Comparison of ENCODE assay signal across 16 mouse cellular contexts in the genomic region with DNA sequence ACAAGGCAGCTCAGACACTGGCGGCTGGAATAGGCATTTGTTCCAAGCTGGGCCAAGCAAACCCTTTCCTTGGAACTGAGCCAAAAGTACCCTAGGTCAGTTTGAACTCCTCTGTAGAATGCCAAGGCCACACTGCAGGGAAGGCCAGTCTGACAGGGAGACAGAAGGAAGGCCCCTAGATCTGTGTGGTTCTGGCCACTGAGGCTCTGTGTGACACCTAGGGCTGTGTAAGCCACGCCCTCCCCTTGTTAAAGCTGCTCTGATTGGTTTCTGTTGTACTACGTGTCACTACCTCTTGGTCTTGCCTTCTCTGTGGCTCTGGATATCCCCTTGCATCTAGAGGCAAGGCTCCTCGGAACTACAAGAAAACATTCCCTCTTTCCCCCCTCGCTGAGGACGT. TPM values are rescaled to one million over a fixed set of nuclear protein-coding genes. Genes with fewer than 3 reads are reported as not detected.
DNase-seq lines count a peak whose midpoint lies in the region; TF ChIP-seq lines count a peak whose summit lies in the region.
"Had no signal": no experiment of that assay in that cellular context is flagged by ENCODE, and none has a peak within 500 bp of the region (broad histone marks: within the 10 kb centered on the region; RNA-seq: fewer than 3 reads in every experiment).

No protein-coding gene starts in this region.

- no peak for TF ChIP-seq CTCF in ES-Bruce4 (IDR thresholded peaks at IDR 0.05; ENCODE audit: low read depth, low read length)

- H3K4me3 ChIP-seq in ES-Bruce4 (ENCODE audit: low read depth, low read length) = peak overlapping the region; percentile 38
- H3K4me3 ChIP-seq in limb, embryonic 10.5 days = no peak overlapping the region
- H3K4me3 ChIP-seq: heart, embryonic 12.5 days; limb, embryonic 15.5 days; midbrain, embryonic 13.5 days had no signal

- no peaks in the 10 kb centered on the region for H3K9me3 ChIP-seq in ES-Bruce4 (replicated peaks; ENCODE audit: control insufficient read depth, insufficient read depth, low read length, poor library complexity, severe bottlenecking)
- H3K9me3 ChIP-seq in limb, embryonic 10.5 days (replicated peaks) = no peaks in the 10 kb centered on the region
- H3K9me3 ChIP-seq: heart, embryonic 12.5 days; limb, embryonic 15.5 days; midbrain, embryonic 13.5 days had no signal

- H3K36me3 ChIP-seq in ES-Bruce4 (ENCODE audit: control insufficient read depth, insufficient read depth, low read length, poor library complexity, severe bottlenecking) = no peaks in the 10 kb centered on the region
- H3K36me3 ChIP-seq in limb, embryonic 10.5 days = no peaks in the 10 kb centered on the region
- H3K36me3 ChIP-seq: heart, embryonic 12.5 days; limb, embryonic 15.5 days; midbrain, embryonic 13.5 days had no signal

- peak; percentile 71 for TF ChIP-seq POLR2A in ES-Bruce4 (IDR thresholded peaks at IDR 0.05; ENCODE audit: insufficient read depth, low read length)

- H3K27me3 ChIP-seq in ES-Bruce4 (ENCODE audit: control insufficient read depth, insufficient read depth, low read length, poor library complexity, severe bottlenecking) = no peaks in the 10 kb centered on the region
- H3K27me3 ChIP-seq in limb, embryonic 10.5 days (ENCODE audit: low read depth, poor library complexity, severe bottlenecking) = no peaks in the 10 kb centered on the region
- H3K27me3 ChIP-seq: heart, embryonic 12.5 days; limb, embryonic 15.5 days; midbrain, embryonic 13.5 days had no signal

- no peak for TF ChIP-seq EP300 in ES-Bruce4 (IDR thresholded peaks at IDR 0.05; ENCODE audit: insufficient read depth, low read depth, low read length)

- peaks cover 7% of the 10 kb centered on the region for H3K4me1 ChIP-seq in ES-Bruce4 (ENCODE audit: control insufficient read depth, insufficient read depth, low read length)
- H3K4me1 ChIP-seq in limb, embryonic 10.5 days = no peaks in the 10 kb centered on the region; the same call in 1 of the 2 replicates
- H3K4me1 ChIP-seq: heart, embryonic 12.5 days; limb, embryonic 15.5 days; midbrain, embryonic 13.5 days had no signal

- DNase-seq in adrenal gland, postnatal 10 days = peak; percentile 37
- DNase-seq in adrenal gland, adult 18-20 months (ENCODE audit: low spot score in 2 of 2) = no peak
- peak; percentile 42 for DNase-seq in lung, postnatal 36 days
- no peak for DNase-seq in lung, postnatal 4 days
- DNase-seq in adrenal gland, postnatal 36 days = peak; percentile 42 to 53
- DNase-seq in limb, embryonic 10.5 days (ENCODE audit: low spot score) = no peak
- no peak for DNase-seq in c-Kit-positive CD71-positive TER-119-positive erythroid progenitor cells, embryonic 14.5 days (ENCODE audit: low spot score)
- DNase-seq: cerebellum, adult 11 months; cerebellum, postnatal 25 days; kidney, adult 2 months; lung, postnatal 14 days; spleen, adult 18-20 months had no signal

- 0 out of 2 replicates have a peak overlapping the region, but pooled peaks have one; percentile 7 for H3K9ac ChIP-seq in ES-Bruce4 (ENCODE audit: low read depth, poor library complexity, severe bottlenecking)
- H3K9ac ChIP-seq: heart, embryonic 12.5 days; limb, embryonic 15.5 days; midbrain, embryonic 13.5 days had no signal

- WGBS in limb, embryonic 10.5 days = 49% methylated on average over 6 of the region's 6 CpGs

- peak overlapping the region; percentile 60; the same call in 1 of the 2 replicates for H3K27ac ChIP-seq in ES-Bruce4 (ENCODE audit: insufficient read depth, low read length)
- H3K27ac ChIP-seq in limb, embryonic 10.5 days = no peak overlapping the region
- H3K27ac ChIP-seq: limb, embryonic 15.5 days; midbrain, embryonic 13.5 days had no signal

RNA-seq across cellular contexts. Expression of a gene that starts 12.3 kb away (rescaled TPM):
- total RNA-seq in adrenal gland, postnatal 10 days (2021) = 10 to 100 TPM; 77.7 to 82.3 TPM
- 100 to 1,000 TPM; 115 to 162 TPM for total RNA-seq in adrenal gland, adult 18-20 months (2021)
- 64.9 and 67.9 TPM in 2 replicates for polyA plus RNA-seq in ES-Bruce4 (2011; ENCODE audit: insufficient read depth, insufficient read length, low read depth, missing spikeins)
- total RNA-seq in adrenal gland, postnatal 36 days (2021) = 100 to 1,000 TPM; 122 to 129 TPM
- polyA plus RNA-seq in limb, embryonic 10.5 days (2016; fragmentation: Nextera tagmentation; extraction: Ambion mirVana) = 7.6 and 8.2 TPM in 2 replicates

Comparison
In these comparisons a context has a peak if more than half of its experiments do, and no peak if none do; other contexts are left out.
1. DNase-seq: peak in adrenal gland, postnatal 10 days (single experiment), lung, postnatal 36 days (single experiment) and adrenal gland, postnatal 36 days (2 of 2); none in adrenal gland, adult 18-20 months (0 of 2), lung, postnatal 4 days (0 of 2), limb, embryonic 10.5 days (single experiment) and c-Kit-positive CD71-positive TER-119-positive erythroid progenitor cells, embryonic 14.5 days (single experiment).